Comparison of ENCODE assay signal across 15 mouse cellular contexts in the genomic region with DNA sequence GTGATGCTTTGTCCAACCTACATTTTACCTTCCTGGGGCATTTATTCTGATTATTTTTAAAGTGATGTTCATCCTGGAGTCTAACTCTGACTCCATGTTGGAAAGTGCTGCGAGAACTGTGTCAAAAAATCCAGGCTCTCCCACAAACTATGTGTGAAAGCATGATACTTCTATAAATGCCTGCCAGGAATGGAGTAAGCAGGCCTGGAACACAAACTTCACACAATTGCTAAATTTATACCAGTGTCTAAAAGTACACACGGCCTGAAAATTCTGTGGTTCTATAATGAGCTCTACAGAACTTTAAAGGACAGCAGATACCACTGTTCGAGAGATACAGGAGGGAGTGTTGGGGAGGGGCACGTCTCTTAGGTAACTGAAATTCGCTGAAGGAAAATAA.
"Had no signal": no experiment of that assay in that cellular context is flagged by ENCODE, and none has a peak within 500 bp of the region (broad histone marks: within the 10 kb centered on the region; RNA-seq: fewer than 3 reads in every experiment).

No protein-coding gene starts in this region.

- H3K27me3 ChIP-seq: intestine, embryonic 15.5 days; limb, embryonic 12.5 days; liver, embryonic 13.5 days; lung, embryonic 15.5 days; midbrain, embryonic 12.5 days had no signal

- ATAC-seq: intestine, embryonic 15.5 days; liver, postnatal 0 days had no signal

- H3K9me3 ChIP-seq: intestine, embryonic 15.5 days; limb, embryonic 12.5 days; liver, embryonic 13.5 days; lung, embryonic 15.5 days; midbrain, embryonic 12.5 days had no signal

- H3K36me3 ChIP-seq: intestine, embryonic 15.5 days; limb, embryonic 12.5 days; liver, embryonic 13.5 days; lung, embryonic 15.5 days; midbrain, embryonic 12.5 days had no signal

- H3K4me1 ChIP-seq: intestine, embryonic 15.5 days; limb, embryonic 12.5 days; liver, embryonic 13.5 days; lung, embryonic 15.5 days; midbrain, embryonic 12.5 days had no signal

- H3K4me3 ChIP-seq: intestine, embryonic 15.5 days; layer of hippocampus, adult 2 months; limb, embryonic 12.5 days; liver, embryonic 13.5 days; lung, embryonic 15.5 days; midbrain, embryonic 12.5 days had no signal

- H3K9ac ChIP-seq: intestine, embryonic 15.5 days; limb, embryonic 12.5 days; liver, embryonic 13.5 days; liver, postnatal 0 days; lung, embryonic 15.5 days; midbrain, embryonic 12.5 days had no signal

- H3K27ac ChIP-seq: intestine, embryonic 15.5 days; layer of hippocampus, adult 2 months; limb, embryonic 12.5 days; liver, embryonic 13.5 days; lung, embryonic 15.5 days; midbrain, embryonic 12.5 days; stomach, postnatal 0 days had no signal

- DNase-seq: kidney, adult 18-20 months; kidney, postnatal 10 days; kidney, postnatal 4 days; liver; liver, embryonic 13.5 days; liver, postnatal 0 days; lung, postnatal 14 days; thymus, adult 18-20 months; thymus, postnatal 14 days had no signal

- H3K4me2 ChIP-seq: intestine, embryonic 15.5 days; limb, embryonic 12.5 days; liver, embryonic 13.5 days; lung, embryonic 15.5 days; midbrain, embryonic 12.5 days had no signal
